Mouse (Mus musculus) heart, embryonic 11.5 days (tissue): ENCODE results near the gene Khnyn. TPM values are rescaled to one million over a fixed set of nuclear protein-coding genes. Genes with fewer than 3 reads are reported as not detected.

ENCODE experiments used
- ATAC-seq: fragments of 200-750 bp; cut with Nextera tagmentation; replicated peaks from 2 replicates; pipeline ENCODE4 v1.8.0; 2017; ENCODE audit warnings: moderate library complexity; ENCODE audit not compliant: insufficient number of reproducible peaks, low FRiP score, low TSS enrichment
- H3K27ac ChIP-seq: fragments of 300-500 bp; sonication (generic); 2 replicates; pipeline ENCODE4 v1.5.1; 2014; ENCODE audit warnings: mild to moderate bottlenecking, low read depth, low read length
- H3K27me3 ChIP-seq: fragments of 300-500 bp; sonication (generic); 2 replicates; pipeline ENCODE4 v1.6.1; 2014; ENCODE audit warnings: mild to moderate bottlenecking, low read length, mixed read lengths; ENCODE audit not compliant: control insufficient read depth, insufficient read depth
- H3K36me3 ChIP-seq: fragments of 300-500 bp; sonication (generic); 2 replicates; pipeline ENCODE4 v1.6.1; 2014; ENCODE audit warnings: mild to moderate bottlenecking, low read length, moderate library complexity, mixed read lengths; ENCODE audit not compliant: control insufficient read depth, insufficient read depth
- H3K4me1 ChIP-seq: fragments of 300-500 bp; sonication (generic); 2 replicates; pipeline ENCODE4 v1.6.1; 2014; ENCODE audit warnings: low read length; ENCODE audit not compliant: control insufficient read depth, insufficient read depth
- H3K4me2 ChIP-seq: fragments of 300-500 bp; sonication (generic); 2 replicates; pipeline ENCODE4 v1.6.1; 2014; ENCODE audit warnings: mild to moderate bottlenecking, moderate library complexity
- H3K4me3 ChIP-seq: fragments of 300-500 bp; sonication (generic); 2 replicates; pipeline ENCODE4 v1.5.1; 2014; ENCODE audit warnings: low read depth, low read length
- H3K9ac ChIP-seq: fragments of 300-500 bp; sonication (generic); 2 replicates; pipeline ENCODE4 v1.6.1; 2014; ENCODE audit warnings: mild to moderate bottlenecking, low read depth, low read length, moderate library complexity
- H3K9me3 ChIP-seq: fragments of 300-500 bp; sonication (generic); replicated peaks from 2 replicates; pipeline ENCODE4 v1.6.1; 2016; ENCODE audit warnings: low read length; ENCODE audit not compliant: control insufficient read depth
- WGBS: fragments of 180-500 bp; shearing (Covaris S2); extraction: QIAGEN DNeasy Blood & Tissue Kit; methylation state at CpG from one replicate; pipeline ENCODE4 v1.1.7; 2014; ENCODE audit not compliant: insufficient replicate concordance; 5-methylcytosine and 5-hydroxymethylcytosine counted together
- polyA plus RNA-seq: library from polyadenylated mRNA; unstranded; fragments of >200 nt; fragmentation: Nextera tagmentation; extraction: Ambion mirVana; gene quantifications from 2 replicates; pipeline ENCODE4 v1.2.1, GENCODE M21; 2014

Gene Khnyn
- polyA plus RNA-seq, 1 experiment from 2014 or later: 6.0 TPM

DNA sequence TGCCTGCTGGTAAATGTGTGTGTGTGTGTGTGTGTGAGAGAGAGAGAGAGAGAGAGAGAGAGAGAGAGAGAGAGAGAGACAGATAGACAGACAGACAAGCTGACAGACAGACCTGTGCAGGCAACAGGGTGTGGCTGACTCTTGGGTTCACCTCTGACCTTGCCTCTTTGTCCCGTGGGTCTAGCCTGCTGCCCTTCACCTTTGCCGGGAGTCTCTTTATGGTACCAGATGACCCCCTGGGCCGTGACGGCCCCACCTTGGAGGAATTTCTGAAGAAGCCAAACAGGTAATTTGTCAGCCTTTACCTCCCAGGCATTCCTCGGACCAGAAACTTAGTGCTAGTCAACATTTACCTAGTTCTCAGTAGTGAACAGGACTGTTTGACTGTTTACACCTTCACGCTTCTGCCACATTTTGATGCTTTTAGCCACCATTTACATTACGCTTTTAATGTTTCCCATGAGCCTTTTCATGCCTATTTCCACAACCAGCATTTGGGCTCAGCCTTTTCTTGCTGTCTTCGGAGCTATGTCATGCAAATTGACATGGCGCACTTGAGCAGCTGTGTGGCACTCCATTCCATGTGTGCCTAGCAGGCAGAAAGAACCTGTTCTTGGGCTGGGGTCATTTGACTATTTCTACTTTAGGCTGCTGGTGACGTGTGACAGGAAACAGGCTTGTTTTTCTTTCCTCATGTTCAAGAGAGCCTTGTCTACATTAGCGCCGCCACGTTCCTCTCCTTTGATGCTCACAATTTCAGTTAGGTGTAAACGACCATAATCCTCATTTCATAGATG lies 16.3 kb upstream of the Khnyn start:
- Histone ChIP-seq H3K27me3 (no peaks in the 10 kb centered on the region), H3K9ac (no peak overlapping the region), H3K4me3 (no peak overlapping the region), H3K27ac (no peak overlapping the region), H3K36me3 (peaks cover 52% of the 10 kb centered on the region), H3K4me2 (no peak overlapping the region), H3K4me1 (peaks cover 3% of the 10 kb centered on the region), H3K9me3 (no peaks in the 10 kb centered on the region)
- 78% methylated on average over 14 of the region's 14 CpGs for WGBS
- no peak for ATAC-seq

DNA sequence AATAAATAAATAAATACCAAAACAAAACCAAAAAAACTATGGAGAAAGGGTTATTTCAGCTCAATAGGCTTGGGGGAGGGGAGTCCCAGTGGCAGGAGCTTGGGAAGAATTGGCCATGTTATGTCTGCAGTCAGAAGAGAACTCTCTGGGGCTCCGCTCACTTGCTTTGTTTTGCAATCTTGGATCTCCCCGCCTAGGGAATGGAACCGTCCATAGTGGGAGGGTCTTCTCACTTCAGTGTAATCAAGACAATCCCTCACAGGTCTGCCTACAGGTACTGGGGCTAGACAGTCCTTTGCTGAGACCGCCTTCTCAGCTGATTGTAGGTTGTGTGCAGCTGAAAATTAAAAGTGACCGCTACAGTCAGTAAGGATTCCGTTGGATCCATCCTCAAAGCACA lies 15.2 kb upstream of the Khnyn start:
- Histone ChIP-seq H3K9ac (no peak overlapping the region), H3K4me2 (no peak overlapping the region), H3K4me1 (peaks cover 12% of the 10 kb centered on the region), H3K36me3 (peaks cover 49% of the 10 kb centered on the region), H3K27ac (no peak overlapping the region), H3K9me3 (no peaks in the 10 kb centered on the region), H3K4me3 (no peak overlapping the region), H3K27me3 (no peaks in the 10 kb centered on the region)
- ATAC-seq: no peak
- WGBS: 88% methylated on average over 6 of the region's 6 CpGs

DNA sequence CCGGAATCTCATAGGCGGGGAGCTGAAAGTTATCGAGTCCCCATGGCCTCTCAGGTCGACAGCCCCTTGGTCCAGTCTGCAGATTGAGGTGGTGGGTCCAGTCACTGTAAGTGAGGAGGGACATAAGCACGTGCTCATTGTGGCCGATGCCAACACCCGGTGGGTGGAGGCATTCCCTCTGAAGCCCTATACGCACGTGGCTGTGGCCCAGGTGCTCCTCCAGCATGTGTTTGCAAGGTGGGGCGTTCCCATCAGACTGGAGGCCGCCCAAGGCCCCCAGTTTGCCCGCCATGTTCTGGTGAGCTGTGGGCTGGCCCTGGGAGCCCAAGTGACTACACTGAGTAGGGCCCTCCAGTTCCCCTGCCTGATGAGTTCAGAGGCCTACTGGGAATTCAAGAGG lies 12.7 kb upstream of the Khnyn start:
- no peaks in the 10 kb centered on the region for H3K9me3 ChIP-seq
- peaks cover 37% of the 10 kb centered on the region for H3K36me3 ChIP-seq
- 84% methylated on average over 12 of the region's 12 CpGs for WGBS
- no peak overlapping the region for H3K27ac ChIP-seq
- H3K4me3 ChIP-seq: no peak overlapping the region
- no peak overlapping the region for H3K4me2 ChIP-seq
- no peaks in the 10 kb centered on the region for H3K27me3 ChIP-seq
- ATAC-seq: no peak
- no peak overlapping the region for H3K9ac ChIP-seq
- peaks cover 12% of the 10 kb centered on the region for H3K4me1 ChIP-seq

GRCm38 (mm10) chr14:55872551-55872950 lies 12.2 kb upstream of the Khnyn start:
- Histone ChIP-seq H3K4me2 (no peak overlapping the region), H3K4me3 (no peak overlapping the region), H3K9ac (no peak overlapping the region), H3K9me3 (no peaks in the 10 kb centered on the region), H3K4me1 (peaks cover 12% of the 10 kb centered on the region), H3K36me3 (peaks cover 37% of the 10 kb centered on the region), H3K27ac (no peak overlapping the region), H3K27me3 (no peaks in the 10 kb centered on the region)
- ATAC-seq: no peak
- 86% methylated on average over 17 of the region's 17 CpGs for WGBS

GRCm38 (mm10) chr14:55873242-55873713 lies 11.5 kb upstream of the Khnyn start:
- no peak for ATAC-seq
- Histone ChIP-seq H3K27me3 (no peaks in the 10 kb centered on the region), H3K27ac (0 out of 2 replicates have a peak overlapping the region, but pooled peaks have one; percentile 6), H3K36me3 (peaks cover 35% of the 10 kb centered on the region), H3K9me3 (no peaks in the 10 kb centered on the region), H3K4me3 (no peak overlapping the region), H3K4me2 (peak overlapping the region; percentile 53), H3K9ac (no peak overlapping the region), H3K4me1 (peaks cover 17% of the 10 kb centered on the region)
- WGBS: 80% methylated on average over 8 of the region's 8 CpGs

DNA sequence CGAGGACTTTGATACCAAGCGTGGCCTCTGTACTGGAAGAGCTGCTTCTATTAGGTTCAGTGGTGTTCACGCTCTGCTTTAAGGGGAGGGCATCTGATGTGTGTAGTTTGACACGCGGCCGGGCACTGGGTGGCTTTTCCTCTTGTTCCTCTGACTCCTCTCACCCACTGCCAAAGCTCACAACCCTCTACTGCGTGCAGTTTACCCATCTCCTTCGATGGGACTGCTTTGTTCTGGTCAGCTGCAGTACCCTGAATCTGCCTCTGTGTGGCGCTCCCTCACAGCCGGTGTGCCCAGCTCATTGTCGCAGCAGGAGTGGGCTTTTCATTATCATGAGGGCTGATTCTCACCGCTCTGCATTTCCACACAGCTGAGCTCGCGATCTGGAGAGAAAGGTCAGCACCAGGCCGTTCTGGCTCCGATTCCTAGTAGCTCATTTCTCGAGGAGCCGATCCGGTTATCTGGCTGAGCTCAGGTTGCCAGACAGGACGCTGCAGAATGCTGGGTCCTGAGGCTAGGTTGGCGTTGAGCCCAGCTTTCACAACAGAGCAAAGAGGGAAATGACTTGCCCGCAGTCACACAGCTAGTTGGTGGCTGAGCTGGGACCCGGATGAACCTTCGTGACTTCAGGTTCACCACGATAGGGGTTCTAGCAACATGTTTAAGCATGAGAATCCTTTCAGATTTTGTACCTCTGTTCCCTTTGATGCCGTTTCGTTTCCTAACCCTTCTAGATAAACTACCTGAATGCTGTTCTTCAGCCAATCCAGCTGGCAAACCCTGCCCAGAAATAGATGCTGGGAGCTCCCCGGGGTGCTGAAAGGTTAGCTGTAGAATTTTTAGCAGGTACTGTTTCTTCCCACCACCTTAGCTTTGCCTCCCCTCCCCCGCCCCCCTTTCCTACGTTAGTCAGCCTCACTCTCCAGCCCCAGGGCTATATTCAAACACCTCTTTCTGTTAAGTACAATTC lies 10.7 kb upstream of the Khnyn start:
- Histone ChIP-seq H3K4me2 (peak overlapping the region; percentile 53), H3K4me1 (peaks cover 17% of the 10 kb centered on the region), H3K36me3 (peaks cover 28% of the 10 kb centered on the region), H3K4me3 (peak overlapping the region; percentile 19; the same call in 1 of the 2 replicates), H3K27ac (0 out of 2 replicates have a peak overlapping the region, but pooled peaks have one; percentile 12), H3K9me3 (no peaks in the 10 kb centered on the region), H3K27me3 (no peaks in the 10 kb centered on the region), H3K9ac (0 out of 2 replicates have a peak overlapping the region, but pooled peaks have one; percentile 46)
- 11% methylated on average over 30 of the region's 30 CpGs for WGBS
- ATAC-seq: 0 out of 2 replicates have a peak, but pooled peaks have one; percentile 11

DNA sequence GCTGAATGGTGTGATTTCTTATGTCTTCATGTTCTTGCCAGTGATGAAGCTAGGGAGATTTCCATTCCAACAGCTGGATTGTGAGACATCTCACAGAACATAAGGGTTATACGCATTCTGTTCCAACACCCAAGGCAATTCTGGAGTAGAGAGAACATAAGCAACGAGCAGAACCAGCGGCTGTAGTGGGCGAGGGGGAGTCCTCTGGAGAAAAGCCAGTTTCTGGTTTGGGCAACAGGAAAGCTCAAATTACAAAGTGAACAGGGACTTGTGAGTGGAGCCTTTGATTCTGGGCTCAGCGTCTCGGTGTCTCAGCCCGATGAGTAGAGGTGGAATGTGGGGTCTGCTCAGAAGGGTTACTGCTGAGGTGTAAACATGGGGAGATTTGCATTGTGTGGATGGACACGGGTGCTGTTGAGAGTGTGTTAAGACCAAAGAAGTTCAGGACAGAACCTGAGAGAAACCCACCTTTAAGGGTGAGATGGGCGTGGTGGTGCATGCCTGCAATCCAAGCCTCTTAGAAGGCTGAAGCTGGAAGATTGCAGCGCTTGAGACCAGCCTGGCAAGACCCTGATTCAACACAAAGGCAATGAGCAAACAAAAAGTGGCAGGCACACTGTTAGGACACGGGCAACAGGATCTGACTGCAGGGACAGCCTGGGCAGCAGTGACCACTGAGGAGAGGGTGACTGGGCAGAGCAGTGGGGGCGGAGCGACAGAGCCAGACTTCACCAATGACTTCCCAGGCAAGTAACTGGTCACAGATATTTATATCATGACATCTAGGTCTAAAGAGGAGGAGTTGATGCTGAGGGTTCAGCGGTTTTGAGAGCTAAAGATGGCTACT lies 7.1 kb upstream of the Khnyn start:
- Histone ChIP-seq H3K27ac (peak overlapping the region; percentile 38; the same call in 1 of the 2 replicates), H3K4me1 (peaks cover 17% of the 10 kb centered on the region), H3K4me2 (peak overlapping the region; percentile 51), H3K27me3 (no peaks in the 10 kb centered on the region), H3K9ac (no peak overlapping the region), H3K36me3 (peaks cover 4% of the 10 kb centered on the region), H3K4me3 (no peak overlapping the region), H3K9me3 (no peaks in the 10 kb centered on the region)
- no peak for ATAC-seq
- 13% methylated on average over 14 of the region's 14 CpGs for WGBS
